Mouse (Mus musculus): ENCODE data around the gene Sirt7. TPM values are rescaled to one million over a fixed set of nuclear protein-coding genes. Genes with fewer than 3 reads are reported as not detected.
A peak's percentile ranks its signal among the peaks of the same experiment; 100 is the strongest.

Gene Sirt7
- polyA plus RNA-seq, 1 experiment from 2014 or later: 52.0 TPM

DNA sequence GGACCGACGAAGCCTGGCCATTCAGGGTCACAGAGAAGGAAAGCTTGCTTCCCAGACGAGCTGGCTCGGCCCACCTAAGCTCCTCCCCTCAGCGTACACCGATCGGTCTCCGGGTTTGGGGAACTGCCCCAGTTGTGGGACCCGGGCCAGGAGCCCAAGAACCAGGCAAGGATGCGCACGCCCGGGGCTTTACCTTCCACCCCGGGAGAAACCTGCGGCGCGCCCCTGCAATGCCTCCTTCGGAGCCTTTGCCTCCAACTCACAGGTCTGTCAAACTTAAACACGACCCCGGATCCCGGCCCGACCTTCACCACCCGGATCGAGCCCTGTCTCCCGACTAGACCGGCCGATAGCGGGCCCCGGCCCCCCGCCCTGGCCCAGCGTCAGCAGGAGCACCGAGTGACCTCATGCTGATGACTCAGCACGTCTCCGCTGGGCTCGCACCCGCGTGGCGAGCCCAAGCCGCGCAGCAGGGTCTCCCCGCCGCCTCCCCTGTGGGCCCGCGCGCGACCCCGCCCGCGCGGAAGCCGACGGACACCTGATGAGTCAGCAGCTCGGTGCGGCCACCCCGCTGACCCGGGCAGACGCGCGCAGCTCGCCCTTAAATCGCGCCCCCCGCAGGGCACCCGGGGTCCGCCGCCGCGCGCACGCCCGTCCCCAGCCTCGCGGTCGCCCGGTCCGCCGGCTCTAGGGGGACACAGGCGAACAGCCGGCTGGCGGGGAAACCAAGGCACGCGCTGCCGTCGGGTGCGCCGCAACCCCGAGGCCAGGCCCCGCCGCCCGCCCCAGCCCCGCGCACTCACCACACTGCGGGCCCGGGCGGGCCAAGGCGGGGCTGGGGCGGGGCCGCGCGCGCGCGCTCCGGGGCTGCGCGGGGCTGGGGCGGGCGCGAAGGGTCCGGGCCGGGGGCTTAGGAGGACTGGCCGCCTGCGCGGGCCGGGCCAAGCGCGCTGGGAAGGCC is 7.8 kb upstream of the Sirt7 start:
- 1% methylated on average over 89 of the region's 116 CpGs for WGBS
- Histone ChIP-seq H3K4me2 (peak overlapping the region; percentile 95), H3K27me3 (no peaks in the 10 kb centered on the region), H3K4me3 (peak overlapping the region; percentile 92), H3K27ac (replicated peaks) (peak overlapping the region; percentile 88), H3K36me3 (peaks cover 15% of the 10 kb centered on the region), H3K4me1 (replicated peaks) (peaks cover 35% of the 10 kb centered on the region), H3K9me3 (no peaks in the 10 kb centered on the region), H3K9ac (peak overlapping the region; percentile 96)
- peak; percentile 85 for ATAC-seq (ENCODE audit: low read depth)

DNA sequence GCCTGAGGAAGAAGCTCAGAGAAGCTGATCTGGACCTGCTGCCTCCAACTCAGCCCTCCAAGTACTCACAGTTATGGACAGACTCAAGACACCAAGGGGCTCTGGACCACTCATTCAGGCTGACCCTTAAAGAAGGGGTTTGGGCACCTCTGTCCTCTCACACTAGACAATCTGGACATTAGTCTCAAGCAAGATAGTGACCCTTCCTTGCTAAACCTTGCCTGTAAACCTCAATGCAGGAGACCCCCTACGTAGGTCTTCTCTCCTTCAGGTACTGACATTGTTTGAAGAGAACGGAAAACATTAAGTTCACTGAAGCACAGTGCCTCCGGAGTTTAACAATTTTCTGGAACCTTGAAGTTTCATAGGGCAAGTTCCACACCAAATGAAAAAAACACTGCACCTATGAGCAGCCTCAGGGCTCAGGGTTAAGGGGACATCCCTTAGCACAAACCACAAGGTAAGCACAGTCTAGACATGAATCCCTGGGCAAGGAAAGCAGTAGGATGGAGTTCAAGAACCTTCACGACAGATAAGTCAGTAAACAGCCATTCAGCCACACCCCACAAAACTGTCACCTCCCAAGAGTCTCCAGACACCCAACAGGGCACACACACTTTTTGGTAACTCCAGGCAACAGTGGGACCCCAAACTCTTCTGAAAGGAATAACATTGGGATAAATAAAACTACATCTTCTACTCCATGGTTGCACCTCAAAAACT is 6.8 kb upstream of the Sirt7 start:
- peak overlapping the region; percentile 88 for H3K27ac ChIP-seq (replicated peaks)
- H3K9me3 ChIP-seq: no peaks in the 10 kb centered on the region
- H3K27me3 ChIP-seq: no peaks in the 10 kb centered on the region
- peak overlapping the region; percentile 95 for H3K4me2 ChIP-seq
- H3K4me1 ChIP-seq (replicated peaks): peaks cover 35% of the 10 kb centered on the region
- H3K9ac ChIP-seq: peak overlapping the region; percentile 96
- peak overlapping the region; percentile 92 for H3K4me3 ChIP-seq
- ATAC-seq (ENCODE audit: low read depth): no peak
- 66% methylated on average over 4 of the region's 4 CpGs for WGBS
- peaks cover 24% of the 10 kb centered on the region for H3K36me3 ChIP-seq

DNA sequence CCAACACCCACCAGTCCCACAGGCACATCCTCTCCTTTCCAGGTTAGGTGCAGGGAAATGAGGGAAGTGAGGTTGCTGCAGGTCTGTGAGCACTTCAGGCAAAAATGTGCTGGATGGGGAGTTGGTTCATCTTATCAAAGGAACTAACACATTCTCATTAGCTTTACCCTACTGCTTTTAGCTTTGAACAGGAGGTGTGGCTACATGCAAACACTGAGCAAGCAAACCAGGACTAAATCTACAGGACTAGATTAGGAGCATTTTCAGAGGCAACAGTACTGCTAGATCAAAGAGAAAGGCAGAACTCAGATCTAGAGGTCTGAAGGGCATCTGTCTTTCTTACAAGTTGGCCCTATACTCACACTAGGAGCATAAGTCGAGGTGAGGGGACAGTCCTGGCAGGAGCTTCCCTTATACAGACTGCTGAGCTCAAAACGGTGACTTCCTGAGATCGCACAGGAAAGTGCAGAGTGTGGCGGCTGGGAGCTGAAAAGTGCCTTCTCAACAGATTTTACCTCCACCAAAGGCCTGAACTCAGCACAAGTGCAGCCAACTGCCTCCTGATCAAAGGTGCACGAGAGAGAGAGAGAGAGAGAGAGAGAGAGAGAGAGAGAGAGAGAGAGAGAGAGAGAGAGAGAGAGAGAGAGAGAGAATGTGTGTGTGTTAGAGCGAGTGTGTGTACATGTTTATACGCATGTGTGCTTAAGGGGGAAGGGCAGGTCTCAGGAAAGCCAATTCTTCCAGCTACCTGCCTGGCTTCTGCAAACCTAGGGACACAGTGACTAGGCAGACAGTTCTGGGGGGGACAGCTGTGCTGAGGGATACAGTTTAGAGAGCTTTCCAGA is 6.1 kb upstream of the Sirt7 start:
- ATAC-seq (ENCODE audit: low read depth): no peak
- peaks cover 35% of the 10 kb centered on the region for H3K4me1 ChIP-seq (replicated peaks)
- peak overlapping the region; percentile 96 for H3K9ac ChIP-seq
- H3K27ac ChIP-seq (replicated peaks): peak overlapping the region; percentile 47; the same call in 1 of the 2 replicates
- peak overlapping the region; percentile 95 for H3K4me2 ChIP-seq
- H3K9me3 ChIP-seq: no peaks in the 10 kb centered on the region
- WGBS: 65% methylated on average over 7 of the region's 7 CpGs
- peaks cover 28% of the 10 kb centered on the region for H3K36me3 ChIP-seq
- H3K4me3 ChIP-seq: peak overlapping the region; percentile 92
- no peaks in the 10 kb centered on the region for H3K27me3 ChIP-seq

DNA sequence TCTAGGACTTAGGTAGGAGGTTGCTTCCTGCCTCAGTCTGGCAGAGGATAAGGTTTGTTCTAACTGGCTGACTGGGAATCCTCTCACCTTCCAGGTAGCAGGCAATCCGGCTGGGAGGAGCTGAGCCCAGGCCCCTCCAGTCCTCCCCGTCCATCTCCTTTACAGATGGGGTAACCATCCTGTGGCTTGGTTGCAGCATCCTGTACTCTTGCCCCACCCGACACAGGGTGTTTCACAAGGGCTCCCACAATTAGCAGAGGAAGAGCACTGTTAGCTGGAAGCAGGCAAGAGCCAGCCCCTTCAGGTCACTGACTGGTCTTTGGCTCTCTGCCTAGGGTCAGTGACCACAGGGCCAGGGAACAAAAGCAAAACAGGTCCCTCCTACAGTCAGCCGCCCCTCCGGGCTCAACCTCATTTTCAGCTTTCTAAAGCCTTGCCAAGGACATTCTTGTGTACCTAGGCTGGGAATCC is 5.4 kb upstream of the Sirt7 start:
- no peak for ATAC-seq (ENCODE audit: low read depth)
- Histone ChIP-seq H3K36me3 (peaks cover 28% of the 10 kb centered on the region), H3K9ac (peak overlapping the region; percentile 96), H3K27ac (replicated peaks) (peak overlapping the region; percentile 47), H3K4me1 (replicated peaks) (peaks cover 39% of the 10 kb centered on the region), H3K27me3 (no peaks in the 10 kb centered on the region), H3K9me3 (no peaks in the 10 kb centered on the region), H3K4me2 (peak overlapping the region; percentile 35), H3K4me3 (peak overlapping the region; percentile 4; the same call in 1 of the 2 replicates)
- 43% methylated on average over 5 of the region's 5 CpGs for WGBS

DNA sequence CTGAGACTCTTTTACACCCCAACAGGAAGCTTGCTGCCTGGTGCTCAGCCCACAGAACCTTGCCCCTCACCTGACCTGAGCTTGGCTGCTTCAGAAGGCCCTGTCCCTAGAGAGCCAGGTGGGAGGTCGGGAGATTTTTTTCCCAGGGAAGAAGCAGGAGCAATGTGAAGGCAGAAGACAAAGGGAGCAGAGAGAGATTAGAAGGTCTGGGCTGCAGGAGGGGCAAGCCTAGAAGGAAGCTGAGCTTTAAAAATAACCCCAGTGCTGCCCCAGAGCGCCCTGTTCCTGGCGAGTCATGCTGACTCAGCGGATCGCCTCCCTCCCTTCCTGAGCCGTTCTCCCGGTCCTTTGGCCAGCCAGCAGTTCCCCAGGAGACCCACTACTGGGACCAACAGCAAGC is 4.9 kb upstream of the Sirt7 start:
- ATAC-seq (ENCODE audit: low read depth): no peak
- no peaks in the 10 kb centered on the region for H3K9me3 ChIP-seq
- H3K4me3 ChIP-seq: peak overlapping the region; percentile 4
- peak overlapping the region; percentile 47 for H3K27ac ChIP-seq (replicated peaks)
- H3K27me3 ChIP-seq: no peaks in the 10 kb centered on the region
- H3K4me2 ChIP-seq: peak overlapping the region; percentile 35
- peak overlapping the region; percentile 96 for H3K9ac ChIP-seq
- H3K36me3 ChIP-seq: peaks cover 28% of the 10 kb centered on the region
- peaks cover 44% of the 10 kb centered on the region for H3K4me1 ChIP-seq (replicated peaks)
- 30% methylated on average over 7 of the region's 7 CpGs for WGBS

DNA sequence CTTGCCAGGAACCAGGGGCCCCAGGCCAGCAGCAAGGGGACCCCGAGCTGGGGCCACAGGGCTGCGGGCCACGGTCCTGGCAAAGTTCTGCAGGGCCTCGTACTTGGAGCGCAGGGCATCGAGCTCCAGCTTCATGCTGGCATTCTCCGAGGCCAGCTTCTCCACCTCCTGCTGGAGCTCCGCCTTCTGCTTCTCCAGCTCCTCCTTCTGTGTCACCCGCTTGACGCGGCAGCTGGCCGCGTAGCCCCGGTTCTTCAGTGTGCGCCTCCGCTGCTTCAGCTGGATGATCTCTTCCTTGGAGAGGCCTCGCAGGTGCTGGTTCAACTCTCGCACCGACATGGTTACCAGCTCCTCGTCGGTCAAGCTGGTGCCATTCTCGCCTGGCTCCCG is 4.3 kb upstream of the Sirt7 start:
- Histone ChIP-seq H3K27me3 (no peaks in the 10 kb centered on the region), H3K27ac (replicated peaks) (peak overlapping the region; percentile 47; the same call in 1 of the 2 replicates), H3K4me1 (replicated peaks) (peaks cover 45% of the 10 kb centered on the region), H3K4me3 (peak overlapping the region; percentile 4; the same call in 1 of the 2 replicates), H3K9ac (no peak overlapping the region), H3K4me2 (peak overlapping the region; percentile 35; the same call in 1 of the 2 replicates), H3K9me3 (no peaks in the 10 kb centered on the region), H3K36me3 (peaks cover 28% of the 10 kb centered on the region)
- 79% methylated on average over 23 of the region's 23 CpGs for WGBS
- no peak for ATAC-seq (ENCODE audit: low read depth)

DNA sequence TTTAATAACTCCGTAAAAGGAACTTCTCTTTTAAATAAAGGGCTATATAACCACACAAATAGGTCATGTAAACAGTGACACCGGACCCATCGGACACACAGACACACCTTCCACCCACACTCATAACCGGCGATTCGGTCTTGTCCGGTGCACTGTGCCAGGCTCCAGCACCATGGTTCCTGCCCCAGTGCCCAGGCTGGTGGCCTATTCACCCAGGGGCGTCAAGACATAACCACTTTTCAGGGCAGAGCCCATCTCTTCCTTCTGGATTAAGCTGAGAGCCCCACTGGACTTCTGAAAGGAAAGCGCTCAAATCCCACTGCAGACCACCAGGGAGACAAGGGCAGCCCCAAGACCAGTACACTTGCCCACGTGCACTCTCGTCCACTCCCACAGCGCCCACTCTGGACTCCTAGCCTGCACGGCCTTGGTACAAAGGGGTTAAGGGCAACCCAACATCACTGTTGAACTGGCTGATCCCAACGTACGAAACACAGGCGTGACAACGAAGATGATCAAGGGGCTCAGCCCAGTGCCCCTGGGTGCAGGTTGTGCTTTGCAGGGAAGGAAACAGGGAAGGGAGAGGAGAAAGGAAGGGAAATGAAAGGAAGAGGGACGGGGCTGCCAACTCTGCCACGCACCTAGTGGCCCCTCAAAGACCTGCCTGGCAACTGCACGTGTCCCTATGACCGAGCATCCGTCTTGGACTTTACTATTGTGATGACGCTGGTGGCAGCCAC is 3.7 kb upstream of the Sirt7 start:
- no peak overlapping the region for H3K9ac ChIP-seq
- H3K4me1 ChIP-seq (replicated peaks): peaks cover 50% of the 10 kb centered on the region
- no peaks in the 10 kb centered on the region for H3K9me3 ChIP-seq
- WGBS: 96% methylated on average over 23 of the region's 23 CpGs
- H3K4me2 ChIP-seq: 0 out of 2 replicates have a peak overlapping the region, but pooled peaks have one; percentile 35
- no peak overlapping the region for H3K27ac ChIP-seq (replicated peaks)
- ATAC-seq (ENCODE audit: low read depth): no peak
- H3K36me3 ChIP-seq: peaks cover 28% of the 10 kb centered on the region
- H3K4me3 ChIP-seq: no peak overlapping the region
- H3K27me3 ChIP-seq: no peaks in the 10 kb centered on the region

DNA sequence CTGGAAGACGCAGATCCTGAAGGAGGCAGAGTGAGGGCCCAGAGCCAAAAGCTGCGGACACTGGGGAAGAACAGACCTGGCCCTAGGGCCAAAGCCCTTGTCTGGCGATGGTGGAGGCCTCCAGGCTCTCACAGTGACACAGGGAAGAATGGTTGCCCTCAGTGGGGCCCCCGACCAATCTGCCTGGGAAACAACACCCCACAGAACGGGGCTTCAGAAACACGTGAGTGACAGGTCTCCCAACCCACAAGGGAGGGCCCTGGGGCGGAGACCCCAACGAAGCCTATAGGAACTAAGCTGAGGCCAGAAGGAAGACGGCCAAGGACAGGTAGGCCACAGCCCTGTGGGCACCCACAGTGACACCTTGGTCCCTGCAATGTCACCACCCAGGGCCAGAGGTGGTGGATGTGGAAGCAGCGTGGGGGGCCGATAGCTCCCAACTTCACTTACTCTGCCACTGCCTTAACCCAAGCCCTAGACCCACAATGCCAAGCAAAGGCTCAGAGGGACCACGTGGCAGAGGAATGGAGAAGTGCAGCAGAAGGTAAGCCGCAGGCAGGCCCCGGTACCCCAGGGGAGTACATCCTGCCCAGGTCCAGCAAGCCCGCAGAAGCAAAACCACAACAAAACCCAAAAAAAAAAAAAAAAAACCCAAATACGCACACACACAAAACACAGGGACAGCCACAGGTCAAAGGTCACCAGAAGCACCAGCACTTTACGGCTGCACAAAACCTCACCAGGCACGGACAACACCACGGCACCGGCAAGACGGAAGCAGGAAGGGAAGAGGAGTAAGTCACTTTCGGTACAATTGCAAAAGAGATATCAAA is 2.6 kb upstream of the Sirt7 start:
- Histone ChIP-seq H3K9me3 (no peaks in the 10 kb centered on the region), H3K4me1 (replicated peaks) (peaks cover 56% of the 10 kb centered on the region), H3K9ac (no peak overlapping the region)

DNA sequence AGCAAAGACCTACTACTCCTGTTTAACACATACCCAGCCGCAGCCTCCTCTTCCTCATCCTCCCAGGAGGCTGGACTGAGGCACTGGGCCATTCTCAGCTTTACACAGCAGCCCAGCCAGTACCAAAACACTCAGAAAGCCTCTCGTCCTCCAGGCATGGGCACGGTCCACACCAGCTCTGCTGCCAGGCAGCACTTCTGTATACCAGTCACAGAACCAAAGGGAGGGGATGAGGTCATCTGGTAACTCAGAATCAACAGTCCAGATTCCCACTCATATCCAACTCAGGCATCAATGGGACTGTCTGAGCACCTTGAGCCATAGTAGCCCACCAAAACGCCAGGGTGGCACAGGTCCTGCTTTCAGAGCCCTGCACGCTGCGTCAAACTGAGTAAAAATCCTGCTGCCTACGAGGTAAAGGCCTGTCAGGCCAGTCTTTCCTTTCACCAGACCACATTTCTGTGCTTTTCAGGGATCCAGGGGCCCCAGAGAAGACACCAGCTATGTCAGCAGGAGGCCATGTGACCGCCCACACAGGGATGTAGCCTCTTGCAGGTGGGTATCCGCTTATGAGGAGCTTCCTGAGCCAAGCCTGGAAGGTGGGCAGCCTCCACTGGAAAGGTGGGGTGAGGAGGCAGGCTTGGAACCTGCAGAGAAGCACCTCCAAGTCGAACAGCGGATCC is 1.9 kb upstream of the Sirt7 start:
- H3K4me1 ChIP-seq (replicated peaks): peaks cover 48% of the 10 kb centered on the region
- H3K9ac ChIP-seq: no peak overlapping the region
- no peak overlapping the region for H3K27ac ChIP-seq (replicated peaks)
- H3K4me3 ChIP-seq: no peak overlapping the region
- H3K9me3 ChIP-seq: no peaks in the 10 kb centered on the region
- no peak for ATAC-seq (ENCODE audit: low read depth)
- WGBS: 91% methylated on average over 11 of the region's 11 CpGs
- H3K27me3 ChIP-seq: no peaks in the 10 kb centered on the region
- H3K36me3 ChIP-seq: peaks cover 43% of the 10 kb centered on the region
- no peak overlapping the region for H3K4me2 ChIP-seq

More for the DNA sequence above, 2.6 kb upstream of the Sirt7 start:
- H3K36me3 ChIP-seq: peaks cover 36% of the 10 kb centered on the region
- ATAC-seq (ENCODE audit: low read depth): no peak
- no peak overlapping the region for H3K4me3 ChIP-seq
- no peak overlapping the region for H3K27ac ChIP-seq (replicated peaks)
- no peaks in the 10 kb centered on the region for H3K27me3 ChIP-seq
- 81% methylated on average over 22 of the region's 22 CpGs for WGBS
- H3K4me2 ChIP-seq: no peak overlapping the region

DNA sequence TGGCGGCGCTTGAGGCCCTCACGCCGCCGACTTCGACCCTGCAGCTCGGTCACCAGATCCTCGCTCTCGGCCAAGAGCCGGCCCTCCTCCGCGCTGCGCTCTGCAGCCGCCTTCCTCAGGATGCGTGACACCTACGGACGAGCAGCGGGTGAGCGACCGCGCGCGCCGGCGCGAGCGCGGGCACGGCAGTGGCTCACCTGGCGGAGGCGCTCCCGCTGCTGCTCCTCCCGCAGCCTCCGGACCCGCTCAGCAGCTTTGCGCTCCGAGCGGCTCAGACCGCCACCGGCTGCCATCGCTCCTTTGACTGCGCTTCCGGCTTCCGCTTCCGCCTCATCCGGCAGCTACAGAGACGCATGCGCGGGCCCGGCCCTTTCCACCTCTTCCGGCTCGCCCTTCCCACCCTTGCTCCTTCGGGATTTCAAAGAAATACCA is 344 bp downstream of the Sirt7 start:
- ATAC-seq (ENCODE audit: low read depth): peak; percentile 85
- peaks cover 66% of the 10 kb centered on the region for H3K36me3 ChIP-seq
- no peaks in the 10 kb centered on the region for H3K9me3 ChIP-seq
- peaks cover 26% of the 10 kb centered on the region for H3K4me1 ChIP-seq (replicated peaks)
- WGBS: under 1% methylated on average over 47 of the region's 53 CpGs
- peak overlapping the region; percentile 89 for H3K9ac ChIP-seq
- H3K4me2 ChIP-seq: peak overlapping the region; percentile 99
- peak overlapping the region; percentile 87 for H3K27ac ChIP-seq (replicated peaks)
- H3K27me3 ChIP-seq: no peaks in the 10 kb centered on the region
- peak overlapping the region; percentile 99 for H3K4me3 ChIP-seq
